Mouse (Mus musculus) CH12.LX (cell line): ENCODE data around the gene Borcs7. TPM values are rescaled to one million over a fixed set of nuclear protein-coding genes. Genes with fewer than 3 reads are reported as not detected.

Source experiments
- DNase-seq: peaks from one replicate; pipeline ENCODE4 v3.0.0-alpha.2; 2013; ENCODE audit errors: extremely low read depth
- H3K27ac ChIP-seq: 2 replicates; pipeline ENCODE4 v1.5.1; 2012; ENCODE audit warnings: low read depth, mild to moderate bottlenecking, control low read depth, moderate library complexity; ENCODE audit not compliant: insufficient read depth
- H3K27me3 ChIP-seq: replicated peaks from 2 replicates; pipeline ENCODE3; 2012; ENCODE audit warnings: inconsistent platforms
- H3K36me3 ChIP-seq, 2 experiments: replicated peaks in 1 of 2; 2 replicates each; pipeline versions ENCODE3 to v1.6.1; 2012; ENCODE audit warnings: inconsistent platforms in 1 of 2, low read length in 1 of 2, mild to moderate bottlenecking in 1 of 2, mixed read lengths in 1 of 2, moderate library complexity in 1 of 2; ENCODE audit not compliant: control insufficient read depth in 1 of 2, insufficient read depth in 1 of 2
- H3K4me1 ChIP-seq, 2 experiments: 2 replicates each; pipeline ENCODE4 v1.6.1; 2012; ENCODE audit warnings: inconsistent platforms in 1 of 2, moderate library complexity in 1 of 2; ENCODE audit not compliant: insufficient read depth in 2 of 2, control insufficient read depth in 1 of 2
- H3K4me2 ChIP-seq: 2 replicates; pipeline ENCODE4 v1.6.1; 2012; ENCODE audit warnings: low read depth, mild to moderate bottlenecking, control low read depth; ENCODE audit not compliant: poor library complexity, insufficient read depth, severe bottlenecking
- H3K4me3 ChIP-seq, 3 experiments: fragments of 150-350 bp in 1 of 3; sonication (generic) in 1 of 3; replicated peaks in 1 of 3; 2 replicates each; pipeline versions ENCODE3 to v1.5.1; 2011 to 2012; ENCODE audit warnings: low read depth in 2 of 3, low read length in 2 of 3, mild to moderate bottlenecking in 2 of 3, moderate library complexity in 2 of 3, control low read depth in 1 of 3, improper control_type of control experiment in 1 of 3, inconsistent platforms in 1 of 3, mixed read lengths in 1 of 3; ENCODE audit not compliant: poor library complexity in 1 of 3
- H3K79me2 ChIP-seq: replicated peaks from 2 replicates; pipeline ENCODE4 v1.6.1; 2012; ENCODE audit warnings: mild to moderate bottlenecking, moderate library complexity; ENCODE audit not compliant: control insufficient read depth, poor library complexity, insufficient read depth, severe bottlenecking; ENCODE audit errors: extremely low read depth
- H3K9ac ChIP-seq: 2 replicates; pipeline ENCODE4 v1.6.1; 2012; ENCODE audit warnings: low read depth, mild to moderate bottlenecking, control low read depth, moderate library complexity; ENCODE audit not compliant: insufficient read depth
- H3K9me3 ChIP-seq: replicated peaks from 2 replicates; pipeline ENCODE3; 2012; ENCODE audit warnings: low read length, inconsistent platforms, mixed read lengths
- CHD2 ChIP-seq: IDR thresholded peaks from 2 replicates; pipeline ENCODE4 v1.6.1; 2011; ENCODE audit warnings: low read length, improper control_type of control experiment
- E2F4 ChIP-seq: IDR thresholded peaks from 2 replicates; pipeline ENCODE4 v1.6.1; 2011; ENCODE audit warnings: low read depth, low read length, improper control_type of control experiment; ENCODE audit not compliant: insufficient replicate concordance
- ELF1 ChIP-seq: IDR thresholded peaks from 2 replicates; pipeline ENCODE4 v1.6.1; 2014; ENCODE audit warnings: low read depth, mild to moderate bottlenecking, inconsistent platforms, low read length, improper control_type of control experiment
- EP300 ChIP-seq: IDR thresholded peaks from 2 replicates; pipeline ENCODE4 v1.6.1; 2011; ENCODE audit warnings: low read length, improper control_type of control experiment
- ETS1 ChIP-seq: conservative IDR thresholded peaks from 2 replicates; pipeline ENCODE4 v1.6.1; 2012; ENCODE audit warnings: low read depth, mild to moderate bottlenecking, inconsistent platforms, low read length, improper control_type of control experiment, moderate library complexity
- GABPA ChIP-seq: IDR thresholded peaks from 2 replicates; pipeline ENCODE4 v1.6.1; 2012; ENCODE audit warnings: low read depth, low read length, improper control_type of control experiment, inconsistent platforms; ENCODE audit not compliant: insufficient replicate concordance
- HCFC1 ChIP-seq: IDR thresholded peaks from 2 replicates; pipeline ENCODE4 v1.6.1; 2012; ENCODE audit warnings: low read depth, mild to moderate bottlenecking, inconsistent platforms, low read length, improper control_type of control experiment
- IRF4 ChIP-seq: IDR thresholded peaks from 2 replicates; pipeline ENCODE4 v1.6.1; 2014; ENCODE audit warnings: low read depth, mild to moderate bottlenecking, inconsistent platforms, low read length, improper control_type of control experiment
- JUN ChIP-seq: IDR thresholded peaks from 2 replicates; pipeline ENCODE4 v1.6.1; 2011; ENCODE audit warnings: low read depth, mild to moderate bottlenecking, low read length, improper control_type of control experiment, moderate library complexity; ENCODE audit not compliant: insufficient read depth
- JUND ChIP-seq: conservative IDR thresholded peaks from 2 replicates; pipeline ENCODE4 v1.6.1; 2011; ENCODE audit warnings: low read depth, low read length, improper control_type of control experiment
- MAX ChIP-seq: IDR thresholded peaks from 2 replicates; pipeline ENCODE4 v1.6.1; 2011; ENCODE audit warnings: low read length, improper control_type of control experiment
- MAZ ChIP-seq: IDR thresholded peaks from 2 replicates; pipeline ENCODE4 v1.6.1; 2012; ENCODE audit warnings: low read depth, mild to moderate bottlenecking, inconsistent platforms, low read length, improper control_type of control experiment, moderate library complexity
- MEF2A ChIP-seq: IDR thresholded peaks from 2 replicates; pipeline ENCODE4 v1.6.1; 2014; ENCODE audit warnings: low read depth, mild to moderate bottlenecking, inconsistent platforms, low read length, improper control_type of control experiment, borderline replicate concordance
- MXI1 ChIP-seq: IDR thresholded peaks from 2 replicates; pipeline ENCODE4 v1.6.1; 2011; ENCODE audit warnings: mild to moderate bottlenecking, low read depth, low read length, improper control_type of control experiment
- PAX5 ChIP-seq: IDR thresholded peaks from 2 replicates; pipeline ENCODE4 v1.6.1; 2012; ENCODE audit warnings: low read length, inconsistent platforms, mixed read lengths
- POLR2A ChIP-seq: IDR thresholded peaks from 2 replicates; pipeline ENCODE4 v1.6.1; 2011; ENCODE audit warnings: low read depth, mild to moderate bottlenecking, improper control_type of control experiment, low read length
- POLR2AphosphoS2 ChIP-seq: IDR thresholded peaks from 2 replicates; pipeline ENCODE4 v1.6.1; 2011; ENCODE audit warnings: low read depth, low read length, improper control_type of control experiment
- RAD21 ChIP-seq: IDR thresholded peaks from 2 replicates; pipeline ENCODE4 v1.6.1; 2011; ENCODE audit warnings: low read depth, mild to moderate bottlenecking, low read length, improper control_type of control experiment, moderate library complexity
- RCOR1 ChIP-seq: conservative IDR thresholded peaks from 2 replicates; pipeline ENCODE4 v1.6.1; 2012; ENCODE audit warnings: low read depth, mild to moderate bottlenecking, inconsistent platforms, low read length, improper control_type of control experiment
- SMC3 ChIP-seq: IDR thresholded peaks from 2 replicates; pipeline ENCODE4 v1.6.1; 2011; ENCODE audit warnings: low read depth, low read length, improper control_type of control experiment
- TBP ChIP-seq: conservative IDR thresholded peaks from 2 replicates; pipeline ENCODE4 v1.6.1; 2011; ENCODE audit warnings: low read depth, low read length, improper control_type of control experiment
- TCF12 ChIP-seq: IDR thresholded peaks from 2 replicates; pipeline ENCODE4 v1.6.1; 2014; ENCODE audit warnings: low read depth, mild to moderate bottlenecking, inconsistent platforms, low read length, improper control_type of control experiment
- UBTF ChIP-seq: IDR thresholded peaks from 2 replicates; pipeline ENCODE4 v1.6.1; 2012; ENCODE audit warnings: low read depth, mild to moderate bottlenecking, inconsistent platforms, low read length, improper control_type of control experiment, moderate library complexity
- USF2 ChIP-seq: conservative IDR thresholded peaks from 2 replicates; pipeline ENCODE4 v1.6.1; 2011; ENCODE audit warnings: low read depth, low read length, improper control_type of control experiment
- ZC3H11A ChIP-seq: IDR thresholded peaks from 2 replicates; pipeline ENCODE4 v1.6.1; 2012; ENCODE audit warnings: low read depth, mild to moderate bottlenecking, inconsistent platforms, low read length, improper control_type of control experiment
- ZKSCAN1 ChIP-seq: IDR thresholded peaks from 2 replicates; pipeline ENCODE4 v1.6.1; 2012; ENCODE audit warnings: low read depth, inconsistent platforms, low read length, improper control_type of control experiment, borderline replicate concordance
- ZMIZ1 ChIP-seq: IDR thresholded peaks from 2 replicates; pipeline ENCODE4 v1.6.1; 2012; ENCODE audit warnings: low read depth, mild to moderate bottlenecking, inconsistent platforms, low read length, improper control_type of control experiment
- ZNF384 ChIP-seq: IDR thresholded peaks from 2 replicates; pipeline ENCODE4 v1.6.1; 2012; ENCODE audit warnings: low read depth, low read length, improper control_type of control experiment, inconsistent platforms
- dilution Hi-C: fragments of 300-500 bp; cut with MboI; formaldehyde crosslinking; loops from 2 replicates; pipeline ENCODE4 v1.14.3; 2020; ENCODE audit warnings: low sequenced_read_pairs; ENCODE audit not compliant: extremely low pct_unique_long_range_greater_than_20kb, extremely low pct_ligation_motif_present
- in situ Hi-C: fragments of 300-500 bp; cut with MboI; formaldehyde crosslinking; loops from 3 replicates; pipeline ENCODE4 v1.14.3; 2019; ENCODE audit warnings: low sequenced_read_pairs, low pct_ligation_motif_present, low pct_unique_long_range_greater_than_20kb, mixed read lengths
- polyA plus RNA-seq: library from polyadenylated mRNA; unstranded; fragments of >175 nt; gene quantifications from 2 replicates; pipeline ENCODE4 v1.2.1, GENCODE M21; 2012; ENCODE audit warnings: low read depth; ENCODE audit not compliant: insufficient read length
- total RNA-seq, 2 experiments: library from RNA; depleted of rRNA; stranded (reverse); fragments of 300-350 nt in 1 of 2; fragments of >200 nt in 1 of 2; gene quantifications; 2 replicates each; pipeline ENCODE4 v1.2.3; 2012 to 2014

The Borcs7 gene
- total and polyA plus RNA-seq, 3 experiments = 6.6 to 14.5 (median 7.6) TPM

DNA sequence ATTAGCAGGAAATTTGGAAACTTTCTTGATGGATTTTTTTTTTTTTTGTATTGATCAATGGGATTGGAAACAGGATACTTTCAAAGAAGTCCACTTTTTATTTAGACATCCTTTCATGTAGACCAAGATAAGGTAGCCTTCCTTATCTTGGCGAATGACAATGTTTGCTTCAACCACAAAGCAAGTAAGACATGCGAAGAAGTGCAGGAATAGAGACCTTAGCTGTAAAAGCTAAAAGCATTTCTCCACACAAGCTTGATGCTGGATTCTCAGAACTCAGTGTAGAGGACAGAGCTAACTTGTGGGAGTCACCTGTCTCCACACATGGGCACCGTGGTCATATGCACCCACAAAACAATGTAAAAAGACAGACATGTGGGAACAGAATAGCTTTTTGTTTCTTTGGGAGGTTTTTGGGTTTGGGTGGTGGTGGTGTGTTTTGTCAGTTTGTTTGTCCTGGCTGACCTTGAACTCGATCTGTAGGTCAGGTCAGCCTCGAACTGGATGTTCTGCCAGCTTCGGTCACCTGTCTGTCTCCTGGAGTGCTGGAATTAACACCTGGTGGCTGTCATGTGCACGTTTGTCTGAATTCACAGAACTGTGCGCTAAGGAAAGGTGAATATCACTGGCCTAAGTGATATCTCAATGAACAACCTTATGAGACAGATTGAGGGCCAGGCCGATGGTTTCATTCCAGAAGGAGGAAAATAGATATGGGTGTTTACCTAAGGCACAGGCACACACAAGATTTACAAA is 17.0 kb downstream of the Borcs7 start:
- no peak for DNase-seq
- Histone ChIP-seq H3K27ac (no peak overlapping the region), H3K36me3 (peaks cover 0 to 32% of the 10 kb centered on the region in 2 experiments), H3K4me2 (peak overlapping the region; percentile 46; the same call in 1 of the 2 replicates), H3K9ac (peak overlapping the region; percentile 75), H3K27me3 (no peaks in the 10 kb centered on the region), H3K79me2 (no peaks in the 10 kb centered on the region), H3K4me1 (peaks cover 14 to 30% of the 10 kb centered on the region in 2 experiments), H3K4me3 (peak overlapping the region; percentile 50 to 57 (median 55)), H3K9me3 (no peaks in the 10 kb centered on the region)
- in situ Hi-C loops = no loop called here
- TF ChIP-seq ZKSCAN1 (no peak), UBTF (no peak)
- dilution Hi-C loops = no loop called here

DNA sequence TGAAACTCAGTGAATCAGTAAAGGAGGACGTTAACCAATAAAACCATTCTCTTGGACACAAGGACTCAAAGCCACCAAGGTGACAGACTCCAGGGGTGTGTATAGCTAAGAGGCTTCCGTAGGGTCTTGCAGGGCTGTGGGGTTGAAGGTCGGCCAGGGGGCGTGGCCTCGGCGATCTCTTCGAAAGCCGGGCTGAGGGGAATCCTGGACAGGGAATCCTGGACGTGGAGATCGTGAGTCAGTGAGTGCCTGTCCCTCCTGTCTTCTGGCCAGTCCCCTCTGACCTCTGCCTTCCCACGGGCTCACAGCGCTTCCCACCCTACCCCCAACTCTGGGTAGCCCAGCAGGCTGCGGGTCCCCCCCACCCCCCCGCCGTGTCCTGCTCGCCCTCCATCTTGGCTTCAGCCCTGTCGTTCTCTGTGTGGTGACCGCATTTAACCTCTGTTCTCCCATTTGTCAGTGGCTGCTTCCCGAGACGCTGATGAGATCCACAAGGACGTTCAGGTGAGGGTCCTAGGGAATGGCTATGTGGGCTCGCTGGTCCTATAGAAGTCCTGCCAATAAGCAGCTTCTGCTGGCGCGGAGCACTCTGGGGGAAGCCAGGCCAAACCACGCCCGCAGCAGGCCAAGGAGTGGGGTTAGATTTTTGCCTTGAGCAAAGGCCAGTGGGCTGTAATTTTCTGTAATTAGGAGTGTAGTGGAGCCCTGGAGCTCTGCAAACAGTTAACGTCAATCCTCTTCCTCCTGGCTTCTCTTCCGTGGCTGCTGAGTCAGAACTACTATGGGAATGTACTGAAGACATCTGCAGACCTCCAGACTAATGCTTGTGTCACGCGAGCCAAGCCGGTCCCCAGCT is 17.8 kb downstream of the Borcs7 start, which contains the start of gene As3mt:
Gene As3mt, plus strand, starts transcription at position 163 of the 856 bp plus-strand sequence.
- no peak within 1 kb of the TSS for H3K27ac ChIP-seq
- in situ Hi-C loops = no loop called here
- no peaks in the 10 kb centered on the region for H3K9me3 ChIP-seq
- DNase-seq = no peak
- H3K79me2 ChIP-seq = no peaks in the 10 kb centered on the region
- peak within 1 kb of the TSS; percentile 50 to 57 (median 55) for H3K4me3 ChIP-seq
- H3K27me3 ChIP-seq = no peaks in the 10 kb centered on the region
- dilution Hi-C loops = no loop called here
- H3K4me2 ChIP-seq = peak within 1 kb of the TSS; percentile 46
- H3K36me3 ChIP-seq = peaks cover 0 to 34% of the 10 kb centered on the region in 2 experiments
- peak within 1 kb of the TSS; percentile 75 for H3K9ac ChIP-seq
- peaks cover 14 to 30% of the 10 kb centered on the region in 2 experiments for H3K4me1 ChIP-seq
- TF ChIP-seq IRF4 (no peak), ZKSCAN1 (no peak), GABPA (no peak), TBP (0 out of 2 replicates have a peak, but pooled peaks have one; percentile 16), PAX5 (no peak), TCF12 (no peak; the same call in 1 of the 2 replicates), HCFC1 (peak; percentile 17; the same call in 1 of the 2 replicates), RAD21 (no peak), ZC3H11A (no peak), UBTF (no peak), MAX (0 out of 2 replicates have a peak, but pooled peaks have one; percentile 43), E2F4 (no peak), CHD2 (no peak), ELF1 (0 out of 2 replicates have a peak, but pooled peaks have one; percentile 7), MXI1 (no peak; the same call in 1 of the 2 replicates), USF2 (no peak), JUN (no peak), ZMIZ1 (peak; percentile 44; the same call in 1 of the 2 replicates), ETS1 (0 out of 2 replicates have a peak, but pooled peaks have one; percentile 5), ZNF384 (no peak), MEF2A (no peak), RCOR1 (no peak), POLR2AphosphoS2 (no peak), MAZ (no peak), POLR2A (peak; percentile 24), JUND (no peak), EP300 (no peak), SMC3 (no peak)
